Mouse (Mus musculus): Measurements from ENCODE around the gene Pik3r6. TPM values are rescaled to one million over a fixed set of nuclear protein-coding genes. Genes with fewer than 3 reads are reported as not detected.

Gene Pik3r6
- polyA plus RNA-seq, 1 experiment = 0.05 TPM

GRCm38 (mm10) chr11:68472162-68472849 lies 30.5 kb upstream of the Pik3r6 start:
- H3ac ChIP-seq (ENCODE audit: control insufficient read depth, insufficient read length) = no peak overlapping the region
- H3K4me2 ChIP-seq (ENCODE audit: low read depth) = no peak overlapping the region
- no peaks in the 10 kb centered on the region for H3K79me2 ChIP-seq (ENCODE audit: control insufficient read depth, insufficient read depth)
- no peaks in the 10 kb centered on the region for H3K27me3 ChIP-seq (ENCODE audit: control insufficient read depth, insufficient read depth, insufficient read length)
- H3K4me3 ChIP-seq = no peak overlapping the region
- no peaks in the 10 kb centered on the region for H3K36me3 ChIP-seq (ENCODE audit: control insufficient read depth, insufficient read depth)
- no peak for TF ChIP-seq MYOG (IDR thresholded peaks at IDR 0.05; ENCODE audit: control insufficient read depth in 1 of 3, insufficient read depth in 1 of 3, insufficient read length in 2 of 3, low read depth in 2 of 3)
- no peak for TF ChIP-seq POLR2AphosphoS2 (IDR thresholded peaks at IDR 0.05; ENCODE audit: insufficient read length, low read depth)
- TF ChIP-seq REST (IDR thresholded peaks at IDR 0.05; ENCODE audit: insufficient read depth, insufficient read length) = no peak
- no peak for TF ChIP-seq TCF3 (IDR thresholded peaks at IDR 0.05; ENCODE audit: insufficient read length, low read depth)
- no peak for TF ChIP-seq E2F4 (IDR thresholded peaks at IDR 0.05; ENCODE audit: insufficient read depth)
- TF ChIP-seq CEBPB (IDR thresholded peaks at IDR 0.05; ENCODE audit: insufficient read depth, poor library complexity, severe bottlenecking) = no peak
- TF ChIP-seq MAX (IDR thresholded peaks at IDR 0.05; ENCODE audit: low read depth) = no peak
- TF ChIP-seq SRF (IDR thresholded peaks at IDR 0.05; ENCODE audit: control insufficient read depth, insufficient read length, low read depth) = no peak
- no peak for TF ChIP-seq TCF12 (IDR thresholded peaks at IDR 0.05; ENCODE audit: insufficient read depth, poor library complexity, severe bottlenecking)
- no peak for TF ChIP-seq POLR2A (IDR thresholded peaks at IDR 0.05; ENCODE audit: insufficient read length, low read depth)
- no peak for TF ChIP-seq USF1 (IDR thresholded peaks at IDR 0.05; ENCODE audit: low read depth)
- TF ChIP-seq MYOD1 (IDR thresholded peaks at IDR 0.05; ENCODE audit: control insufficient read depth in 1 of 3, insufficient read length in 2 of 3, low read depth in 2 of 3) = no peak

- Histone ChIP-seq H3K79me2 (ENCODE audit: control insufficient read depth, insufficient read depth) (no peaks in the 10 kb centered on the region), H3K4me3 (no peak overlapping the region), H3K36me3 (ENCODE audit: control insufficient read depth, insufficient read depth) (no peaks in the 10 kb centered on the region), H3ac (ENCODE audit: control insufficient read depth, insufficient read length) (no peak overlapping the region), H3K27me3 (ENCODE audit: control insufficient read depth, insufficient read depth, insufficient read length) (no peaks in the 10 kb centered on the region), H3K4me2 (ENCODE audit: low read depth) (no peak overlapping the region)
- TF ChIP-seq MYOG (IDR thresholded peaks at IDR 0.05; ENCODE audit: control insufficient read depth in 1 of 3, insufficient read depth in 1 of 3, insufficient read length in 2 of 3, low read depth in 2 of 3) (no peak), MAX (IDR thresholded peaks at IDR 0.05; ENCODE audit: low read depth) (no peak), SRF (IDR thresholded peaks at IDR 0.05; ENCODE audit: control insufficient read depth, insufficient read length, low read depth) (no peak), USF1 (IDR thresholded peaks at IDR 0.05; ENCODE audit: low read depth) (no peak), E2F4 (IDR thresholded peaks at IDR 0.05; ENCODE audit: insufficient read depth) (no peak), POLR2A (IDR thresholded peaks at IDR 0.05; ENCODE audit: insufficient read length, low read depth) (no peak)
Observed at GRCm38 (mm10) chr11:68474600-68474999, 28.2 kb upstream of the Pik3r6 start.

GRCm38 (mm10) chr11:68475676-68476075 lies 27.1 kb upstream of the Pik3r6 start:
- H3ac ChIP-seq (ENCODE audit: control insufficient read depth, insufficient read length) = no peak overlapping the region

GRCm38 (mm10) chr11:68477661-68478060 lies 25.2 kb upstream of the Pik3r6 start:
- Histone ChIP-seq H3K27me3 (ENCODE audit: control insufficient read depth, insufficient read depth, insufficient read length) (no peaks in the 10 kb centered on the region), H3K4me2 (ENCODE audit: low read depth) (no peak overlapping the region), H3K4me3 (no peak overlapping the region), H3K36me3 (ENCODE audit: control insufficient read depth, insufficient read depth) (no peaks in the 10 kb centered on the region), H3K79me2 (ENCODE audit: control insufficient read depth, insufficient read depth) (no peaks in the 10 kb centered on the region), H3ac (ENCODE audit: control insufficient read depth, insufficient read length) (no peak overlapping the region)
- TF ChIP-seq POLR2A (IDR thresholded peaks at IDR 0.05; ENCODE audit: insufficient read length, low read depth) = no peak
- TF ChIP-seq TCF3 (IDR thresholded peaks at IDR 0.05; ENCODE audit: insufficient read length, low read depth) = no peak

More at GRCm38 (mm10) chr11:68475676-68476075, 27.1 kb upstream of the Pik3r6 start:
- Histone ChIP-seq H3K4me3 (no peak overlapping the region), H3K36me3 (ENCODE audit: control insufficient read depth, insufficient read depth) (no peaks in the 10 kb centered on the region), H3K4me2 (ENCODE audit: low read depth) (no peak overlapping the region), H3K27me3 (ENCODE audit: control insufficient read depth, insufficient read depth, insufficient read length) (no peaks in the 10 kb centered on the region), H3K79me2 (ENCODE audit: control insufficient read depth, insufficient read depth) (no peaks in the 10 kb centered on the region)
- TF ChIP-seq E2F4 (IDR thresholded peaks at IDR 0.05; ENCODE audit: insufficient read depth) (no peak), POLR2AphosphoS2 (IDR thresholded peaks at IDR 0.05; ENCODE audit: insufficient read length, low read depth) (no peak), TCF3 (IDR thresholded peaks at IDR 0.05; ENCODE audit: insufficient read length, low read depth) (no peak), MYOD1 (IDR thresholded peaks at IDR 0.05; ENCODE audit: control insufficient read depth in 1 of 3, insufficient read length in 2 of 3, low read depth in 2 of 3) (no peak), SRF (IDR thresholded peaks at IDR 0.05; ENCODE audit: control insufficient read depth, insufficient read length, low read depth) (no peak), CEBPB (IDR thresholded peaks at IDR 0.05; ENCODE audit: insufficient read depth, poor library complexity, severe bottlenecking) (no peak), USF1 (IDR thresholded peaks at IDR 0.05; ENCODE audit: low read depth) (no peak), TCF12 (IDR thresholded peaks at IDR 0.05; ENCODE audit: insufficient read depth, poor library complexity, severe bottlenecking) (no peak), POLR2A (IDR thresholded peaks at IDR 0.05; ENCODE audit: insufficient read length, low read depth) (no peak), MYOG (IDR thresholded peaks at IDR 0.05; ENCODE audit: control insufficient read depth in 1 of 3, insufficient read depth in 1 of 3, insufficient read length in 2 of 3, low read depth in 2 of 3) (no peak), MAX (IDR thresholded peaks at IDR 0.05; ENCODE audit: low read depth) (no peak), REST (IDR thresholded peaks at IDR 0.05; ENCODE audit: insufficient read depth, insufficient read length) (no peak)

- TF ChIP-seq MAX (IDR thresholded peaks at IDR 0.05; ENCODE audit: low read depth) (no peak), CEBPB (IDR thresholded peaks at IDR 0.05; ENCODE audit: insufficient read depth, poor library complexity, severe bottlenecking) (no peak), MYOD1 (IDR thresholded peaks at IDR 0.05; ENCODE audit: control insufficient read depth in 1 of 3, insufficient read length in 2 of 3, low read depth in 2 of 3) (no peak), POLR2AphosphoS2 (IDR thresholded peaks at IDR 0.05; ENCODE audit: insufficient read length, low read depth) (no peak), TCF3 (IDR thresholded peaks at IDR 0.05; ENCODE audit: insufficient read length, low read depth) (no peak), SRF (IDR thresholded peaks at IDR 0.05; ENCODE audit: control insufficient read depth, insufficient read length, low read depth) (no peak), USF1 (IDR thresholded peaks at IDR 0.05; ENCODE audit: low read depth) (no peak), POLR2A (IDR thresholded peaks at IDR 0.05; ENCODE audit: insufficient read length, low read depth) (no peak), REST (IDR thresholded peaks at IDR 0.05; ENCODE audit: insufficient read depth, insufficient read length) (no peak), MYOG (IDR thresholded peaks at IDR 0.05; ENCODE audit: control insufficient read depth in 1 of 3, insufficient read depth in 1 of 3, insufficient read length in 2 of 3, low read depth in 2 of 3) (no peak), E2F4 (IDR thresholded peaks at IDR 0.05; ENCODE audit: insufficient read depth) (no peak), TCF12 (IDR thresholded peaks at IDR 0.05; ENCODE audit: insufficient read depth, poor library complexity, severe bottlenecking) (no peak)
- Histone ChIP-seq H3K4me3 (no peak overlapping the region), H3K79me2 (ENCODE audit: control insufficient read depth, insufficient read depth) (no peaks in the 10 kb centered on the region), H3ac (ENCODE audit: control insufficient read depth, insufficient read length) (no peak overlapping the region), H3K4me2 (ENCODE audit: low read depth) (no peak overlapping the region), H3K27me3 (ENCODE audit: control insufficient read depth, insufficient read depth, insufficient read length) (no peaks in the 10 kb centered on the region), H3K36me3 (ENCODE audit: control insufficient read depth, insufficient read depth) (no peaks in the 10 kb centered on the region)
Observed at GRCm38 (mm10) chr11:68478574-68478981, 24.2 kb upstream of the Pik3r6 start.
